Mouse (Mus musculus): ENCODE results near the gene Cox8c. TPM values are rescaled to one million over a fixed set of nuclear protein-coding genes. Genes with fewer than 3 reads are reported as not detected.

Gene Cox8c
- total RNA-seq (2014; fragmentation: Nextera tagmentation) (not detected in 2 replicates), total RNA-seq (2017) (not detected in 2 replicates)

DNA sequence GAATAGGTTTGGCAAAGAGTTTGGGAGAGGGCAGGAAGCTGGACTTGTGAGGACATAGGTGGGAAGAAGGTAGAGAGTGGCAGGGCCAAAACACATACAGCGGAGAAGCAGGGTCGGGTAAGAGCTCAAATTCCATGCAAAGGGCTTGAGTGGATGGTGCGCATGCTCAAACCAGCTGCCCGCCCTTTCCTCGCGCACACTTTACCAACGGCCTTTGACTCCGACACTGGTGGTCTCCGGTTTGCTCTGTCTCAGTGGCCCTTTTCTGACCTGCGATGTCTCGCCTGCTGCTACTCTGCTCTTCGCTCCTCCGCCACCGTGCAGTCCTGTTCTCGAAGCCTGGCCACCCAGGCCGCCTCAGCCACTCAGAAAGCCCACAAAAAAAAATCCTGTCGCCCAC is at the start of gene Cox8c:
TSS of gene Cox8c (plus strand) at position 226 of the 400 bp plus-strand sequence.
- ATAC-seq (replicated peaks; ENCODE audit: poor library complexity, severe bottlenecking) = no peak

DNA sequence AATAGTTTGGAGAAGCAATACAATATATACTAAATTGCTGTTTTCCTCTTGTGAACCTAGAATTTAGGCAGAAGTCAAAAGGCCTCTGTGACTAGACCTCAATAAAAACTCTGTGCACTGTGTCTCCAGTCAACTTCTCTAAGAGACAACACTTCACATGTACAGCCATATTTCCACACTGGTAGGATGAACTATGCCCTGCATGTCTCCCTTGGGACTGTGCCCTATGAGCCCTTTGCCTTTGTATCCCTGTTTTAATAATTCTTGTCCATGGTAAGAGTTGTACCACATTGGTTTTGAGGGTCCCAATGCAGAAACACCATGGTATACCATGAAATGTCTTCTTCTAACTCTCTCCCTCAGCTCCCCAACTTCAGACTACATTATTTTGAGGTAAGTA is 38.3 kb upstream of the Cox8c start:
- no peak for ATAC-seq (replicated peaks; ENCODE audit: poor library complexity, severe bottlenecking)

GRCm38 (mm10) chr12:102869802-102870201 is 29.3 kb upstream of the Cox8c start:
- ATAC-seq (replicated peaks; ENCODE audit: poor library complexity, severe bottlenecking) = no peak

DNA sequence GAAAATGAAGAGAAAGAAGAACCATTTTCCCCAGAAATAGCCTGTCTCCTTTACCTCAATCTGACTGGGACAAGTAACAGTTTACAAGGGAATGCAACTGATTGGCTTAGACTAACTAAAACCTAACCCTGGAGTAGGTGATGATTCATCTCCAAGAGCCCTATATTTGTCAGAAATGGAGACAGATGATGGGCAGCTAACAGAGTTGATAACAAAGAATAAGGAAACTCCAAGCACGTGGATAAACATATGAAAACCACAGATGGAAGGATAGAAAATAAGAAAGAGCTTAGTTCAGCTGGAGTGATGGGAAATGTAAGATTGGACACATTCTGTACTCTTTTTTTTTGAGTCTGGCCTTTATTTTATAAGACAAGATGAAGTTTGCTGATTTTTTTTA is 28.6 kb upstream of the Cox8c start:
- no peak for ATAC-seq (replicated peaks; ENCODE audit: poor library complexity, severe bottlenecking)

GRCm38 (mm10) chr12:102877301-102878030 is 21.6 kb upstream of the Cox8c start:
- peak; percentile 38 for ATAC-seq (replicated peaks; ENCODE audit: poor library complexity, severe bottlenecking)

DNA sequence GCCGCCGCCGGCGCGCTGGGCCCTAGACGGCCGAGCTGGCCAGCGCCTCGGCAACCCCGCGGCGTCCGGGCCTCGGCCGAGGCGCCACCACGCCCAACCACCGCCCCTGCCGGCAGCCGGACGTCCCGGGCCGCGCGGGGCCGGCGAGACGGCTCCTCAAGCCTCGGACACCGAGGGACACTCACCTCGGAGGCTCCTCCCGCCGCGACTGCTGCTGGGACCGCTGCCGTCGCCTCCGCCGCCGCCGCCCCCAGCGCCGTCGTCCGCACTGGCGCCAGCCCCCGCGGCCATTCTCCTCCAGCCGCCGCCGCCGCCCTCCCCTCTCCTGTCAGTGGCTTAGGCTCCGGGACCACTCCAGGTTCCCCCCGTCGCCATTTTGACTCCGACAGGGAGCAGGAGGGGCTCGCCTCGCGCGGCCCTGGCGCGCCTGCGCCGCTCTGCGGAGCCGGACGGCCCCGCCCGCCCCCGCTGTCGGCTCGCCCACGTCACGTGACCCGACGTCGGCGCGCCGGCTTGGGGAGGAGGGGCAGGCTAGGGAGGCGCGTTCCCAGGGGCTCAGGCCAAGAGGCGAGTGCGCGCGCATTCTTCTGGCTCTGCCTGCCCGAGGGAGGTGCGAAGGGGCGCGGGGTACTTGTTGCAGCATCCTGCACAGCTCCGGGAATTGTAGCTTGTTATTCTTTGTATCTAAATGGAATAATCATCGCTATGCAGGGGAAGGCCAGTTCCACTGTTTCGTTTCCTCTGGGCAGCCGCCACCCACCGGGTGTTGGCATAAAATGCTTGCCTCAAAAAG is 20.9 kb upstream of the Cox8c start, which contains the start of gene Btbd7:
TSS of gene Btbd7 (minus strand) at position 441 of the 793 bp plus-strand sequence.
- ATAC-seq (replicated peaks; ENCODE audit: poor library complexity, severe bottlenecking) = peak; percentile 79

DNA sequence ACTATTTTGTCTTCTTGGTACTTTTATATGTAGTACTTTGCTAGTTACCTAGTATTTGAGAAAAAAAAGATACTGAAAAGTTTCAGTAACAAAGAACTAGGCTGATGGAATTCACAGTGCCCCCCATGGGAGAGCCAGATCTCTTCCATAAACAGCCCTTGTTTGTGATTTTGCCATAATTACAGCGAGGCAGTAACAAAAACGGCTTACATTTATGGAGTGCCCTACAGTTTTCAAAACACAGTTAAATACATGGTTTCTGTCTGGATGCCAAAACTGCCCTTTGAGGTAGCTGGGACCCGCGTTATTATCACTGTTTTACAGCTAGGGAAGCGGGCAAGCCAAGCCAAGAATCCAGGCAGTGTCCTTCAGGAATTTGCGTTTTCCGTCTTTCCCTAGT is 20.2 kb upstream of the Cox8c start:
- ATAC-seq (replicated peaks; ENCODE audit: poor library complexity, severe bottlenecking) = no peak

- ATAC-seq (replicated peaks; ENCODE audit: poor library complexity, severe bottlenecking) = no peak; the same call in 1 of the 2 replicates
These were observed 13.4 kb upstream of the Cox8c start for GRCm38 (mm10) chr12:102885735-102886134.

- no peak for ATAC-seq (replicated peaks; ENCODE audit: poor library complexity, severe bottlenecking)
These were observed 11.8 kb upstream of the Cox8c start for GRCm38 (mm10) chr12:102887366-102887765.

DNA sequence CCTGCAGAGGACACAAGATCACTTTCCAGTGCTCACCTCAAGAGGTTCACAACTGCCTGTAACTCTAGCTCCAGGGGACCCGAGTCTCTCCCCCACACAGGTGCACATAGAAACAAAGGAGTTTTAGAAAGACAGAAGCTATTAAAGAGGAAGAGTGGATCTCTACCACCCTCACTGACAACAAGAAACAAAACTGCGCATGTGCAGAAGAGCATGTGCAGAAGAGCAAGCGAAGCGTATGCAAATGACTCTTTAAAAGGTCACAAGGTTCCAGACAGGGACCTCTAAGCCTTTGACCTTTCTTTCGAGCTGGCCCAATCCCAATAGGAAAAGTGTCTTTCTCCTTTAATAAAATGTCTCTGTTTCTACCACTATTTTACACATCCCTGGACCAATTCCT is 10.5 kb upstream of the Cox8c start:
- no peak for ATAC-seq (replicated peaks; ENCODE audit: poor library complexity, severe bottlenecking)

GRCm38 (mm10) chr12:102908191-102908590 is 9.1 kb downstream of the Cox8c start:
- no peak for ATAC-seq (replicated peaks; ENCODE audit: poor library complexity, severe bottlenecking)

- ATAC-seq (replicated peaks; ENCODE audit: poor library complexity, severe bottlenecking) = no peak
These were observed 17.0 kb downstream of the Cox8c start for GRCm38 (mm10) chr12:102916073-102916472.

GRCm38 (mm10) chr12:102929764-102930163 is 30.6 kb downstream of the Cox8c start:
- ATAC-seq (replicated peaks; ENCODE audit: poor library complexity, severe bottlenecking) = no peak

- ATAC-seq (replicated peaks; ENCODE audit: poor library complexity, severe bottlenecking) = no peak
These were observed 31.2 kb downstream of the Cox8c start for GRCm38 (mm10) chr12:102930335-102930734.

- no peak for ATAC-seq (replicated peaks; ENCODE audit: poor library complexity, severe bottlenecking)
These were observed 31.7 kb downstream of the Cox8c start for GRCm38 (mm10) chr12:102930789-102931188.

GRCm38 (mm10) chr12:102935892-102936291 is 36.8 kb downstream of the Cox8c start:
- ATAC-seq (replicated peaks; ENCODE audit: poor library complexity, severe bottlenecking) = no peak

DNA sequence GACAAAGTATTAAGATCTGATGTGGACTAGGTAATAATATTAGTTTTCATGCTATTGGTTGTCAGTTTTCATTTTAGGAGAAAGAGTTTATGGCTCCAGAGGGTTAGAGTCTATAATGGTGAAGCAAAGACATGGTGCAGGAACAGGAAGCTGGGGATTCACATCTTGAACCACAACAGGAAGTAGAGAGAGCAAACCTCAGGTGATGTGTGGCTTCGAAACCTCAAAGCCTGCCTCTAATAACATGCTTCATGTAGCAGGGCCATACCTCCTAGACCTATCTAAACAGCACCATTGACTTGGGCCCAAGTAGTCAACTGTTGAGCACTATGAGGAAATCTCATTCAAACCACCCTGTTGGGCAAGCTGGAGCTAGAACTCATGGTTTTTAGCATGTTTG is 46.5 kb downstream of the Cox8c start:
- no peak for ATAC-seq (replicated peaks; ENCODE audit: poor library complexity, severe bottlenecking)

DNA sequence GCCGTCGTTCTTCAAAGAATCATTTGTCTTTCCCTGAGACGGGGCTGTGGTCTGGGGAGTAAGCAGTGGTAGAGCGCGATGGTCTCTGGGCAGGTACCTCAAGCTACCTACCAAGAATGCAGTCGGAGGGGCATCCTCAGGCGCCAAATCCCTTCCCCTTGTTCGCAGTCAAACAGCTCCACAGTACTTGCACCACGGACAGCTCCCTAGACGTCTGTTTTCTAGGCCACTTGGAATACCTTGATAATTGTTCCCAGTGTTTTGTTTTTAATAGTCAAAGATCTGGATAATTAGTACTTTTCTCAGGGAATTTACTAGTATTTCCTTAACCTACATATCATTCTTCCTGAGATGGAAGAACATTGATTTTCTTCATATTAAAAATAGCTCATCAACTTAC is 48.7 kb downstream of the Cox8c start:
- no peak for ATAC-seq (replicated peaks; ENCODE audit: poor library complexity, severe bottlenecking)

- ATAC-seq (replicated peaks; ENCODE audit: poor library complexity, severe bottlenecking) = peak; percentile 93
These were observed 49.8 kb downstream of the Cox8c start, which contains the start of gene Unc79 for GRCm38 (mm10) chr12:102948778-102949394. Gene Unc79 (plus strand): TSS chr12:102948859.

DNA sequence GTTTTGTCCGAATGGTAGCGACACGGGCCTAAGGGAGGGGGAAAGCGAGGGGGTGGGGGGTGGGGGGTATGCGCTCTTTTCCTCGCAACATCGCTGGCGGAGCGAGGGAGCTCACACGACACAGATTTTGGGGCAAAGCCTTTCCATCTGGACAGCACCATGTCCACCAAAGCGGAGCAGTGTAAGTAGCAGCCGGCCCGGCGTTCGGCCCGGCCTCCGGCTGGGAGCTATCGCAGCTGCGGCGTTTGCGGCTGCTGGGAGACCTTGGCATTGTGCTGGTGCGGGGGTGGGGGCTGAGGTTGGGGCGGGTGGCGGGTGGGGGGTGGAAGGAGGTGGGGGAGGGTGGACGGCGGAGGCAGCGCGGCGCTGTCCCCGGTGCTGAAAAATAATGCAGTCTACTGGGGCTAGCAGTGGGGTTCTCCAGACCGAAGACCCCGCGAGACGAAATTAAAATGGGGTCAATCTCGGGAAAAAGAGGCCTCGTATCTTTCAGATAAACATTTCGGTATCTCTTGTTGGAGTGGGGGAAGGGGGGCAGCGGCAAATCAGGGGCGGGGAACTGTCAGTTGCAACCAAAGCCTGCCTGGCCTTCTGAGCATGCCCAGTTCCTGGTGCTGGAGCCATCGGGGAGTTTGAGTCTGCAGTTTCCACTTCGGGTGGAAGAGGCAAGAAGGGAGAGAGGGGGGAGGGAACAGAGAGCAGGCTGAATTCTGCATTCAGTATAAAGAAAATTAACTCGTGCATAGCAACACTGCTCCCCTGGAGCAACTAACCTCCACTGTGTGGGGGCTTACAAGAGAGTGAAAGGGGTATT is 50.5 kb downstream of the Cox8c start:
- peak; percentile 53 for ATAC-seq (replicated peaks; ENCODE audit: poor library complexity, severe bottlenecking)

All from granulocyte monocyte progenitor cell, adult 5-6 weeks (primary cell).